Mouse (Mus musculus) lung, postnatal 0 days (tissue): ENCODE measurements around the gene Gzmm.

ENCODE experiments used
- CTCF ChIP-seq: IDR thresholded peaks from 2 replicates; pipeline ENCODE4 v1.5.1; 2016; ENCODE audit warnings: antibody characterized with exemption, mild to moderate bottlenecking
- EP300 ChIP-seq: IDR thresholded peaks from 2 replicates; pipeline ENCODE4 v1.6.1; 2016; ENCODE audit warnings: antibody characterized with exemption, mild to moderate bottlenecking, control low read depth

GRCm38 (mm10) chr10:79700676-79701075 lies 11.9 kb downstream of the Gzmm start:
- TF ChIP-seq CTCF (no peak), EP300 (no peak)
